Mouse (Mus musculus) frontal cortex, adult 2 months (tissue): ENCODE data around the gene Ntmt1. TPM values are rescaled to one million over a fixed set of nuclear protein-coding genes. Genes with fewer than 3 reads are reported as not detected.

ENCODE experiments used
- DNase-seq, 2 experiments: peaks; one replicate each; pipeline ENCODE4 v3.0.0; 2022; ENCODE audit warnings: low spot score in 1 of 2; ENCODE audit errors: extremely low spot score in 1 of 2
- polyA plus RNA-seq: library from polyadenylated mRNA; depleted of rRNA; stranded (reverse); fragments of >200 nt; gene quantifications from 2 replicates; pipeline ENCODE4 v1.2.3, GENCODE M21; 2012

Ntmt1 gene
- polyA plus RNA-seq, 1 experiment: 48.8 TPM

GRCm38 (mm10) chr2:30782312-30783290, 25.0 kb upstream of the Ntmt1 start:
- DNase-seq: no peak

GRCm38 (mm10) chr2:30783346-30783745, 24.3 kb upstream of the Ntmt1 start:
- DNase-seq: peak in 1 of 2 experiments; percentile 88

- DNase-seq: no peak
Observed at GRCm38 (mm10) chr2:30784078-30784994, 23.3 kb upstream of the Ntmt1 start.

GRCm38 (mm10) chr2:30787466-30787865, 20.2 kb upstream of the Ntmt1 start:
- no peak for DNase-seq

GRCm38 (mm10) chr2:30792061-30792460, 15.6 kb upstream of the Ntmt1 start:
- no peak for DNase-seq

- DNase-seq: peak; percentile 81 to 99
Observed at GRCm38 (mm10) chr2:30794179-30795108, 13.2 kb upstream of the Ntmt1 start.

- DNase-seq: no peak
Observed at GRCm38 (mm10) chr2:30795271-30795888, 12.2 kb upstream of the Ntmt1 start.

- no peak for DNase-seq
Observed at GRCm38 (mm10) chr2:30795889-30796275, 11.7 kb upstream of the Ntmt1 start.

GRCm38 (mm10) chr2:30796382-30796781, 11.2 kb upstream of the Ntmt1 start:
- DNase-seq: peak; percentile 92 to 93

- DNase-seq: no peak
Observed at GRCm38 (mm10) chr2:30799456-30799855, 8.2 kb upstream of the Ntmt1 start.

- no peak for DNase-seq
Observed at GRCm38 (mm10) chr2:30800671-30801066, 7.0 kb upstream of the Ntmt1 start.

GRCm38 (mm10) chr2:30801067-30801852, 6.4 kb upstream of the Ntmt1 start:
- DNase-seq: no peak

GRCm38 (mm10) chr2:30803604-30804003, 4.0 kb upstream of the Ntmt1 start, which contains the start of gene 1700001O22Rik:
1700001O22Rik (minus strand) TSS chr2:30803661.
- DNase-seq: no peak

- no peak for DNase-seq
Observed at GRCm38 (mm10) chr2:30805983-30806382, 1.6 kb upstream of the Ntmt1 start.

GRCm38 (mm10) chr2:30807147-30807647, 429 bp upstream of the Ntmt1 start:
- no peak for DNase-seq

- DNase-seq: no peak
Observed at GRCm38 (mm10) chr2:30808296-30808655, 650 bp downstream of the Ntmt1 start.

GRCm38 (mm10) chr2:30809503-30809902, 1.9 kb downstream of the Ntmt1 start:
- no peak for DNase-seq

- DNase-seq: no peak
Observed at GRCm38 (mm10) chr2:30810573-30810972, 2.9 kb downstream of the Ntmt1 start.

GRCm38 (mm10) chr2:30816383-30816782, 8.8 kb downstream of the Ntmt1 start:
- DNase-seq: no peak
